Mouse (Mus musculus): ENCODE results near the gene Stxbp2.
"Not testable (repeated sequence)": the region's sequence is repeated elsewhere in the genome, so short reads cannot be mapped to it uniquely, and the experiment has no call there.

The Stxbp2 gene

DNA sequence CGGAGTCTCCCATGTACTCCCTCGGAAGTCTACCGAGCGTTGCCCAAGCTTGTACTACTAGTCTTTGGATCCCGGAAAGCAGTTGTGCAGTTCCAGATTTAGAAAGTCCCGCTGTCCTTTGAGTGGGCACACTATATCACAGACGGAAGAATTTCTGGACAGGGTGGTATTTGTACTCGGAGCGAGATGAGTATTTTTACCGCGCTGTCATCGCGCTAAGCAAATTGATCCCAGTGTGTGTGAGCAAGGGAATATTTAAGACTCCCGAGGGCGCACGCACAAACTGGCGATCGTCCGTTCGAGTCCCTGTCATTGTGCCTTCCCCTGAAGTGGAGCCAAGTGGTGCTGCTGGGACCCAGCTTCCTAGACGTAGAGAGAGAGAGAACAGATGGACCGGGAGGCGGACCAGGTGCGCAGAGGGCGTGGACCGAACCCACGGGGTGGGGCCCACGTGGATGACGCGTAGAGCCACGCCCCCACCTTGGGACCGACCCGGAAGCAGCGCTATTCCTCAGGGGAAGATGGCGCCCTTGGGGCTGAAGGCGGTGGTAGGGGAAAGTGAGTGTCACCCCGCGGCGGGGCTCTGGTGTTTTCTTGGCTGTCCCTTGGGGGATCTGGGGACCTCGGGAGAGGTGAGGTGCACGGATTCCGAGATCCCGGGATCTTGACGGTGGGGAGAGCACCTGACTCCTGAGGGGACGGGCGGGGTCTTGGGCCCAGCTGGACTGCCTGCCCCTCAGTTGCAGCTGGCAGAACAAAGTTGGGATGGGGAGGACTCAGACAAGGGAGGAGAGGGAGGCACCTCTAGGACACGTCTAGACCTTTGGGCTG lies at the start of gene Stxbp2:
TSS of gene Stxbp2 (plus strand) at position 309 of the 831 bp plus-strand sequence.
- in situ Hi-C loops (cut with MboI, MseI), result loop anchor here (5.0 to 10.0 kb wide), 4 partner anchors 41 to 1044 kb away; partner anchors contain the start of genes Evi5l (in 1 of the 2), Fcor (in 1 of the 2), Gm49320 (in 1 of the 2) and Map2k7 (in 1 of the 2)

DNA sequence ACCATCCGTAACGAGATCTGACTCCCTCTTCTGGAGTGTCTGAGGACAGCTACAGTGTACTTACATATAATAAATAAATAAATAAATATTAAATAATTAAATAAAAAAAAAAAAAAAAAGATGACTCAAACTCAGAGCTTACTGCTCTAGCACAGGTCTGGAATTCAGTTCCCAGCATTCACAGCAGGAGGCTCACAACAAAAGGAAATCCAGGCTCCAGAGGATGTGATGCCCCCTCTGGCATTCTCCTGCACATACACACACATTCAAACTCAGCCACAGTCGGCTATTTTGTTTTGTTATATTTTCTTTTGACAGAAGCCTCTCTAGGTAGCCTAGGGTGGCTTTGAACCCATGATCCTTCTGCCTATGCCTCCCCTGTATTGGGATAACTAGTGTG lies 48.8 kb upstream of the Stxbp2 start:
- in situ Hi-C loops (cut with MboI, MseI), result not testable (repeated sequence)

DNA sequence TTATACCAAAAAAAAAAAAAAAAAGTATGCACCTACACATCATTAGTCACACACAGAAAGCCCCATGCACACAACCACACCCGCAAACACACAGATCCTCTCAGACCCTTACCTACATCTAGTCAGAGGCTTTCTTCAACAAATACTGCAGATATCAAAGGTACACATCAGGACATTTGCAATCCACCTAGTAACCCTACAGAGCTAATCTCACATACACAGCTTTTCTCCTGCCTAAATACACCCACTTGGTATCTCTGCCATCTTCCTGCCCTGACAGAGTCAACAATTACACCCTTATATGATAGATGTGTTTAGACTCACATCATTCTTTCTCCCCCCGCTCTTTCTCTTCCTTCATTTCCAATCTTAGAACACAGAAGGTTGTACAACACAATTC lies 44.3 kb upstream of the Stxbp2 start:
- in situ Hi-C loops (cut with MboI, MseI), result no loop called here

- in situ Hi-C loops (cut with MboI, MseI), result no loop called here
These were observed 43.8 kb upstream of the Stxbp2 start, which contains the start of gene Camsap3 for GRCm38 (mm10) chr8:3586993-3587390. Camsap3 (plus strand) TSS chr8:3587293.

- in situ Hi-C loops (cut with MboI, MseI), result no loop called here
These were observed 43.1 kb upstream of the Stxbp2 start for GRCm38 (mm10) chr8:3587391-3588257.

GRCm38 (mm10) chr8:3588258-3588633 lies 42.5 kb upstream of the Stxbp2 start:
- in situ Hi-C loops (cut with MboI, MseI), result no loop called here

DNA sequence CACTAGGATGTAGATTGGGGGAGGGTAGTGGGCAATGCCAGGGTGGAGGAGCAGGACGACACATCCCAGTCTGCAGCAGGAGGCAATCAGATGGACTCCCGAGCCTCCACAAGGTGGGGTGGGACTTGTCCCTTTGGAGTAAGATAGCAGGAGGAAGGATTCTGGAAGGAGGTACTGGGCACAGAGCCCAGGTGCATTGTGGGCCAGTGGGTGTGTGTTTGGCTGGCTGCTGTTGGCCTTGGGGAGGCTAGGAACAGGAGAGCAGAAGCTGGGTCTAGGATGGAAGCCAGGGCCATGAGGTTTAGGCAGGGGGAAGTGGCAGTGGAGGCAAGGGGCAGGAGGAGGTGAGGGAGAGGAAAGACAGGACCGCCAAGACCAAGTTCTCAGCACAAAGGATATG lies 37.3 kb upstream of the Stxbp2 start:
- in situ Hi-C loops (cut with MboI, MseI), result no loop called here

DNA sequence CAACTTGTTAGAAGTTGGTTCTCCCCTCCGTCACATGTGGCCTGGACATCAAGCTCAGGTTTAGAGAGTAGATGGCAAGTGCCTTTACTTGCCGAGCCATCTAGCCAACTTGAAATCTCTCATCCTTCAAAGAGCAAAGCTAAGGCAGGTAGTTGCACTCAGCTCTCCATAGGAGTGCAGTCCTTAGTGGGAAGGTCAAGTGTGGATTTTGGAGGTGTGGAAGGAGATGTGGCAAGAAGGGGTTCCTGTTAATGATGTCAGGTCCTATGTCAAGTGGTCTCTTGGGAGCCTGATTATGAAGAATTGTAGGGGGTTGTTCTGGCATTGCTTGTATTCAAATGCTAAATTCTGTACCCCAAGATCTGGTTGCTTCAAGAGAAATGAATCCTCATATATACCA lies 36.3 kb upstream of the Stxbp2 start:
- in situ Hi-C loops (cut with MboI, MseI), result no loop called here

GRCm38 (mm10) chr8:3598054-3598453 lies 32.7 kb upstream of the Stxbp2 start:
- in situ Hi-C loops (cut with MboI, MseI), result no loop called here

- in situ Hi-C loops (cut with MboI, MseI), result no loop called here
These were observed 31.5 kb upstream of the Stxbp2 start for GRCm38 (mm10) chr8:3599219-3599618.

- in situ Hi-C loops (cut with MboI, MseI), result no loop called here
These were observed 30.4 kb upstream of the Stxbp2 start for GRCm38 (mm10) chr8:3600401-3600800.

DNA sequence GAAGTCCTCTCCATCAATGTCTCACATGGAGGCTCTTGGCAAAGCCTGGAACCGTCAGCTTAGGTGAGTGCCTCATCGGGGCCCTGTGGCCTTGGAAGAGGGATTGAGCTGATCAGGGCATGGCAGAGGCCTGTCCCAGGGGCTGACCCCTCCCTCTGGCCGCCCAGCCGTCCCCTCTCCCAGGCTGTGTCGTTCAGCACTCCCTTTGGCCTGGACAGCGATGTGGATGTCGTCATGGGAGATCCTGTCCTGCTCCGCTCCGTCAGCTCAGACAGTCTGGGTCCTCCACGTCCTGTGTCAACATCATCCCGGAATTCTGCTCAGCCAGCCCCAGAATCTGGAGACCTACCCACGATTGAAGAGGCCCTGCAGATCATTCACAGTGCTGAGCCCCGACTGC lies 27.3 kb upstream of the Stxbp2 start:
- in situ Hi-C loops (cut with MboI, MseI), result no loop called here

DNA sequence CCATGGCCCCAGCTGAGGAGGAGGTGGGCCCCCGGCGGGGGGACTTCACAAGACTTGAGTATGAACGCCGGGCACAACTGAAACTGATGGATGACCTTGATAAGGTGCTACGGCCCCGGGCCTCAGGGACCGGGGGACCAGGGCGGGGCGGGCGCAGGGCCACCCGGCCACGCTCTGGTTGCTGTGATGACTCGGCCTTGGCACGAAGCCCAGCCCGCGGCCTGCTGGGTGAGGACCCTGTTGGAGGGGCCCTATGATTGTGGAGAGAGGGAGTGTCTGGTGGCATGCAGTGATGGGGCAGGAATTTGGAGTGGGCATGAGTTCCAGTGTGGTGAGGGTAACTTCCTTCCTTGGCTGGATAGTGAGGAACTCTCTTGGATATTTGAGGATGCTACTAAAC lies 24.2 kb upstream of the Stxbp2 start:
- in situ Hi-C loops (cut with MboI, MseI), result no loop called here

DNA sequence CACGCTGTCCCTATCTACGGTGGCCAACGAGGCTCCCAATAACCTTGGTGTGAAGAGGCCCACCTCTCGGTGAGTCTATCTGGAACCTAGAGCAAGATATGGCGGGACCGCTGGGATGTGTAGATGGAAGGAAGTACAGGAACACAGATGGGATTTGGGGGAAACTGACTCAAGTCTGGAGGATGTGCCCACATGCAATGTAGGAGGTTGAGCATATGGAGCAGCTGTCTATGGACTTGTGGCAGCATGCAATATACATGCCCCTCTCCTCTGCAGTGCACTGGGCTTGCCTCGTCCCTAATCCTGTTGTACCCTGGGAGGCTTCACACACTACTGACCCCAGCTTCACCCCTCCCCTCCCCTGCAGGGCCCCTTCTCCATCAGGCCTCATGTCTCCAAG lies 22.9 kb upstream of the Stxbp2 start:
- in situ Hi-C loops (cut with MboI, MseI), result no loop called here

DNA sequence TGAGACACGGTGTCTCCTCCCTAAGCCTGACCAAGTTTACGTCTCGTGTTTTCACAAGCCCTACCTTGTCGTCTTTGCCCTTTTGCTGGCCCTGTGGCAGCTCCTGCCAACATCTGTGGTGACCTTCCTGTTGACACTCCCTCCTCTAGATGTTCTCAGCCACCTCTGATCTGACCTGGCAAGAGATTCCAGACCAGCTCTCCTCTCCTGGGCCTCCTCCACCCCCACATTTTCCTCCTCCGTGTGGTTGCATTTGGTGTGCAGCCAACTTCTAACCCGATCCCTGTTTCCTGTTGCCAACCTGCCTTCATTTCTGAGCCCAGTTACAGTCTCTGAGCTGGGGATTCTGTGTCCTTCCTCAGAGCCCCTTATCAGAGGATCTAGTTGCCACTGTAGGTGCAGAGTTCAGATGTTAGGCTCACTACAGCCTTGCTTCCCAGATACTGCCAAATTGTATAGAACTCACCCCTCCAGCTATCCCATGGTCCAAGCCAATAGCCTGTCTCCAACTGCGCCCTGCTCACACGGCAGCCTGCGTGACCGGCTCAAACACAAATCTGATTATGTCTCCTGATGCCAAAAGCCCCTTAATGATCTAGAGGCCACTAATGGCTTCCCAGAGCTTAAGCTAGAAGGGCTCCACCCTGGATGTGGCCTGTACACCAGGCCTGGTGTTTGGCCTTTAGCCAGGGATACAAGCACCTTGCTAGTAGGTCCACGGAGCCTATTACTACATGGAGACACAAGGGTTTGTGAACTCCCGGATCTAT lies 21.5 kb upstream of the Stxbp2 start:
- in situ Hi-C loops (cut with MboI, MseI), result no loop called here

- in situ Hi-C loops (cut with MboI, MseI), result no loop called here
These were observed 21.0 kb upstream of the Stxbp2 start for GRCm38 (mm10) chr8:3609816-3610150.

- in situ Hi-C loops (cut with MboI, MseI), result loop anchor here in 1 of 2 experiments (5.0 to 10.0 kb wide), 2 partner anchors 117 to 546 kb away; partner anchors contain the start of genes Evi5l and Mcoln1
These were observed 9.4 kb upstream of the Stxbp2 start, which contains the start of the genes Xab2 and Pet100 for GRCm38 (mm10) chr8:3621199-3621970. Xab2 (minus strand) TSS chr8:3621316. Pet100 (plus strand) TSS chr8:3621548.

DNA sequence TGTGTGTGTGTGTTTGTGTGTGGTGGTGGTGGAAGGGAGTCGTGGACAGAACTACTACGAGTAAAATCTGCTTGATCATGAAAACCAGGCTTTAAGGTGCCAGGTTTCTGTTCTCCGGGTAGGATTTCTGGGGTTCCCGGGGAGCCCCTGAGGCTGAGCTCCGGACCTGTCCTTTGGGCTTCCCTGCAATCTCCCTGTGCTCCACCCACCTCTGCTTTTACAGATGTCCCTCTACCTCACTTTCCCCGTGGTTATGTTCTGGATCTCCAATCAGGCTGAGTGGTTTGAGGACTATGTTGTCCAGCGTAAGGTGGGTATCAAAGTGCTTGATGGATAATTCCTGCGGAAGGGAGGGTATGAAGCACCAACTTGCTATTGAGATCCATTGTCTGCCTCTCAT lies 8.6 kb upstream of the Stxbp2 start:
- in situ Hi-C loops (cut with MboI, MseI), result loop anchor here in 1 of 2 experiments (5.0 to 10.0 kb wide), 2 partner anchors 117 to 545 kb away; partner anchors contain the start of genes Evi5l and Mcoln1

DNA sequence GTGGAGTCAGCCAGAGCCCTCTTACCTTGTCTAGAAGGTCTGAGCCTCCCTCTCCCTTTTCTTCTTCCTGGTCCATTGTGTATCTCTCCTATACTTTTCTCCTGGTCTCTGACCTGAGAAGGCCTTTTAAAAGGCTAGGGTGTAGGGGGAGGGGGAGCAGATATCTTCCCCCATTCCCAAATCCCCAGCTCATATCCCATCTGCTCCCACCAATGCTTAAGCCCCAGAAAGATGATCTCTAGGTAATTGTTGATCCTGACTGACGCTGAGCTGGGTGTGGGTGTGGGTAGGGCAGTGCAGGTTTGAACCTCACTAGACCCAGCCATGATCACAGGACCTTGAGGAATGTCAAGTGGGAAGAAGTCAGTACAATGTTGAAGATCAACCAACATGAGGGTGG lies 5.3 kb upstream of the Stxbp2 start, which contains the start of gene Pcp2:
TSS of gene Pcp2 (minus strand) at position 101 of the 400 bp plus-strand sequence.
- in situ Hi-C loops (cut with MboI, MseI), result loop anchor here in 1 of 2 experiments (10.0 kb wide), 1 partner anchor 121 kb away; the partner anchor contains the start of gene Mcoln1

- in situ Hi-C loops (cut with MboI, MseI), result loop anchor here in 1 of 2 experiments (10.0 kb wide), 1 partner anchor 122 kb away; the partner anchor contains the start of gene Mcoln1
These were observed 3.8 kb upstream of the Stxbp2 start for GRCm38 (mm10) chr8:3626971-3627370.

All from T-helper 17 cell (primary cell).